Mouse (Mus musculus) midbrain, embryonic 14.5 days (tissue): Measurements from ENCODE around the gene Hemk1. TPM values are rescaled to one million over a fixed set of nuclear protein-coding genes. Genes with fewer than 3 reads are reported as not detected.
"Not testable (repeated sequence)": the region's sequence is repeated elsewhere in the genome, so short reads cannot be mapped to it uniquely, and the experiment has no call there.

ENCODE experiments used
- ATAC-seq: fragments of 200-750 bp; cut with Nextera tagmentation; 2 replicates; pipeline ENCODE4 v1.8.0; 2017; ENCODE audit warnings: moderate number of reproducible peaks, moderate library complexity; ENCODE audit not compliant: low FRiP score, low TSS enrichment
- DNase-seq: peaks from one replicate; pipeline ENCODE4 v3.0.0-alpha.2; 2015
- H3K27ac ChIP-seq: fragments of 300-500 bp; sonication (generic); replicated peaks from 2 replicates; pipeline ENCODE4 v1.5.1; 2014; ENCODE audit warnings: mild to moderate bottlenecking, low read depth, low read length, moderate library complexity
- H3K27me3 ChIP-seq: fragments of 300-500 bp; sonication (generic); 2 replicates; pipeline ENCODE4 v1.6.1; 2014; ENCODE audit warnings: low read length, control low read depth, mixed read lengths; ENCODE audit not compliant: control insufficient read depth, insufficient read depth
- H3K36me3 ChIP-seq: fragments of 300-500 bp; sonication (generic); 2 replicates; pipeline ENCODE4 v1.6.1; 2014; ENCODE audit warnings: low read length, control low read depth; ENCODE audit not compliant: control insufficient read depth, insufficient read depth
- H3K4me1 ChIP-seq: fragments of 300-500 bp; sonication (generic); 2 replicates; pipeline ENCODE4 v1.6.1; 2014; ENCODE audit warnings: mild to moderate bottlenecking, antibody characterized with exemption, low read length, control low read depth; ENCODE audit not compliant: control insufficient read depth, insufficient read depth
- H3K4me2 ChIP-seq: fragments of 300-500 bp; sonication (generic); 2 replicates; pipeline ENCODE4 v1.6.1; 2014; ENCODE audit warnings: mild to moderate bottlenecking, low read length, moderate library complexity
- H3K4me3 ChIP-seq: fragments of 300-500 bp; sonication (generic); replicated peaks from 2 replicates; pipeline ENCODE4 v1.5.1; 2014; ENCODE audit warnings: low read depth, low read length
- H3K9ac ChIP-seq: fragments of 300-500 bp; sonication (generic); replicated peaks from 2 replicates; pipeline ENCODE4 v1.6.1; 2014; ENCODE audit warnings: mild to moderate bottlenecking, low read length, moderate library complexity
- H3K9me3 ChIP-seq: fragments of 300-500 bp; sonication (generic); 2 replicates; pipeline ENCODE4 v1.6.1; 2016; ENCODE audit warnings: low read length, control low read depth, mixed read lengths; ENCODE audit not compliant: control insufficient read depth
- WGBS: fragments of 180-500 bp; shearing (Covaris S2); extraction: QIAGEN DNeasy Blood & Tissue Kit; methylation state at CpG from one replicate; pipeline ENCODE4 v1.1.7; 2014; 5-methylcytosine and 5-hydroxymethylcytosine counted together
- polyA plus RNA-seq: library from polyadenylated mRNA; unstranded; fragments of >200 nt; fragmentation: Nextera tagmentation; extraction: Ambion mirVana; gene quantifications from 2 replicates; pipeline ENCODE4 v1.2.1, GENCODE M21; 2014

Gene Hemk1
- polyA plus RNA-seq, 1 experiment from 2014 or later, result 21.7 TPM

- H3K4me2 ChIP-seq, result no peak overlapping the region
- H3K4me1 ChIP-seq, result no peaks in the 10 kb centered on the region
- no peak for DNase-seq
- WGBS, result 86% methylated on average over 9 of the region's 9 CpGs
- no peak for ATAC-seq
- H3K4me3 ChIP-seq, result no peak overlapping the region
- H3K27me3 ChIP-seq, result no peaks in the 10 kb centered on the region
- H3K9ac ChIP-seq, result no peak overlapping the region
- H3K36me3 ChIP-seq, result no peaks in the 10 kb centered on the region
- no peaks in the 10 kb centered on the region for H3K9me3 ChIP-seq
- no peak overlapping the region for H3K27ac ChIP-seq
These were observed 29.7 kb downstream of the Hemk1 start for GRCm38 (mm10) chr9:107308346-107309000.

- H3K4me1 ChIP-seq, result no peaks in the 10 kb centered on the region
These were observed 30.3 kb downstream of the Hemk1 start for GRCm38 (mm10) chr9:107307886-107308285.

GRCm38 (mm10) chr9:107307099-107307872, 30.9 kb downstream of the Hemk1 start:
- Histone ChIP-seq H3K9ac (no peak overlapping the region), H3K27me3 (no peaks in the 10 kb centered on the region), H3K4me1 (no peaks in the 10 kb centered on the region), H3K4me2 (no peak overlapping the region), H3K4me3 (no peak overlapping the region), H3K9me3 (no peaks in the 10 kb centered on the region), H3K27ac (no peak overlapping the region), H3K36me3 (no peaks in the 10 kb centered on the region)
- WGBS, result 93% methylated on average over 11 of the region's 11 CpGs
- DNase-seq (no peak), ATAC-seq (no peak)

More at GRCm38 (mm10) chr9:107307886-107308285, 30.3 kb downstream of the Hemk1 start:
- H3K4me3 ChIP-seq, result no peak overlapping the region
- 73% methylated on average over 12 of the region's 12 CpGs for WGBS
- no peak overlapping the region for H3K27ac ChIP-seq
- no peaks in the 10 kb centered on the region for H3K36me3 ChIP-seq
- ATAC-seq (no peak), DNase-seq (no peak)
- no peaks in the 10 kb centered on the region for H3K27me3 ChIP-seq
- H3K4me2 ChIP-seq, result no peak overlapping the region
- no peaks in the 10 kb centered on the region for H3K9me3 ChIP-seq
- no peak overlapping the region for H3K9ac ChIP-seq

GRCm38 (mm10) chr9:107306673-107307072, 31.5 kb downstream of the Hemk1 start:
- WGBS, result 90% methylated on average over 1 of the region's 1 CpGs
- H3K4me3 ChIP-seq, H3K27ac ChIP-seq, DNase-seq, H3K4me2 ChIP-seq, H3K4me1 ChIP-seq, H3K27me3 ChIP-seq, H3K36me3 ChIP-seq, H3K9me3 ChIP-seq, ATAC-seq, H3K9ac ChIP-seq: not testable (repeated sequence)

GRCm38 (mm10) chr9:107305601-107306542, 32.3 kb downstream of the Hemk1 start:
- Histone ChIP-seq H3K27ac (no peak overlapping the region), H3K9me3 (no peaks in the 10 kb centered on the region), H3K4me2 (no peak overlapping the region), H3K4me1 (no peaks in the 10 kb centered on the region), H3K36me3 (peaks cover 14% of the 10 kb centered on the region), H3K27me3 (no peaks in the 10 kb centered on the region), H3K9ac (no peak overlapping the region), H3K4me3 (no peak overlapping the region)
- ATAC-seq (no peak), DNase-seq (no peak)
- WGBS, result 73% methylated on average over 13 of the region's 13 CpGs

GRCm38 (mm10) chr9:107305012-107305411, 33.1 kb downstream of the Hemk1 start:
- H3K4me3 ChIP-seq, result no peak overlapping the region
- ATAC-seq (no peak), DNase-seq (no peak)
- no peak overlapping the region for H3K27ac ChIP-seq
- no peak overlapping the region for H3K4me2 ChIP-seq
- H3K27me3 ChIP-seq, result no peaks in the 10 kb centered on the region
- H3K4me1 ChIP-seq, result no peaks in the 10 kb centered on the region
- H3K9me3 ChIP-seq, result no peaks in the 10 kb centered on the region
- peaks cover 18% of the 10 kb centered on the region for H3K36me3 ChIP-seq
- H3K9ac ChIP-seq, result no peak overlapping the region
- 81% methylated on average over 4 of the region's 4 CpGs for WGBS

GRCm38 (mm10) chr9:107304383-107304782, 33.8 kb downstream of the Hemk1 start:
- H3K27ac ChIP-seq, result no peak overlapping the region
- H3K36me3 ChIP-seq, result peaks cover 18% of the 10 kb centered on the region
- H3K9ac ChIP-seq, result no peak overlapping the region
- no peaks in the 10 kb centered on the region for H3K9me3 ChIP-seq
- no peak for DNase-seq
- H3K4me3 ChIP-seq, result no peak overlapping the region
- no peak overlapping the region for H3K4me2 ChIP-seq
- no peak for ATAC-seq
- H3K4me1 ChIP-seq, result no peaks in the 10 kb centered on the region
- WGBS, result 93% methylated on average over 3 of the region's 3 CpGs
- no peaks in the 10 kb centered on the region for H3K27me3 ChIP-seq

GRCm38 (mm10) chr9:107303900-107304299, 34.2 kb downstream of the Hemk1 start:
- no peaks in the 10 kb centered on the region for H3K4me1 ChIP-seq
- DNase-seq (no peak), ATAC-seq (no peak)
- H3K4me2 ChIP-seq, result no peak overlapping the region
- H3K4me3 ChIP-seq, result no peak overlapping the region
- H3K9me3 ChIP-seq, result no peaks in the 10 kb centered on the region
- H3K36me3 ChIP-seq, result peaks cover 18% of the 10 kb centered on the region
- no peak overlapping the region for H3K9ac ChIP-seq
- 90% methylated on average over 5 of the region's 5 CpGs for whole genome bisulfite sequencing
- H3K27ac ChIP-seq, result no peak overlapping the region
- H3K27me3 ChIP-seq, result no peaks in the 10 kb centered on the region
